Mouse (Mus musculus): ENCODE data around the gene Sytl2.

Gene Sytl2

GRCm38 (mm10) chr7:90456845-90457468 is 154.9 kb downstream of the Sytl2 start, which contains the start of gene Tmem126a:
Tmem126a (minus strand) TSS chr7:90457229.
- in situ Hi-C loops (cut with MboI, MseI) = loop anchor here (10.0 kb wide), 1 partner anchor 1052 kb away; the partner anchor contains the start of genes Fzd4 and Tmem135

DNA sequence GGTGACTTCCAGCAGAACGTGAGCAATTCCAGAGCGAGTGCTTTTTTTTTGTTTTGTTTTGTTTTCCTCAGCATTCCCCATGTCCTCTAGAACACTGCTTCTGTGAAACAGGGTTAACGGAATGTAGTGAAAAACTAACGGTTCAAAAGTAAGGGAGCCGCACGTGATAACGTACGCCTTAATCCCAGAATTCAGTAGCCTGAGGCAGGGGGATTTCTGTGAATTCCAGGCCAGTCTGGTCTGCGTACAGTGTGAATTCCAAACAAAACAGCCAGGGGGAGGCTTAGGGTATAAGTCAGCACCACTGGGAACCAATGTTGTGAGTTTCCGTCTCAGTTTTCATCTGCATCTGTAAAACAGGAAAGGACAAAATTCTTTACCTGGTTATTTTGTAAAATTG is 155.5 kb downstream of the Sytl2 start:
- in situ Hi-C loops (cut with MboI, MseI) = loop anchor here (10.0 kb wide), 1 partner anchor 1053 kb away; the partner anchor contains the start of genes Fzd4 and Tmem135

Data from T-helper 1 cell (primary cell).